Mouse (Mus musculus) ES-E14 (cell line): ENCODE measurements at regions not wholly inside any gene's neighbourhood (a gene's known extent, or its start where the extent isn't known, plus 50 kb on each side); places are given as distances from the start of the nearest gene placed in this dataset.

Source experiments
- DNase-seq: peaks from one replicate; pipeline ENCODE4 v3.0.0-alpha.2; 2013; ENCODE audit warnings: low read depth, low spot score
- H3K27ac ChIP-seq: 2 replicates; pipeline ENCODE4 v1.5.1; 2012; ENCODE audit warnings: low read depth, mild to moderate bottlenecking, low read length, moderate library complexity, mixed read lengths; ENCODE audit not compliant: poor library complexity, insufficient read depth, severe bottlenecking
- H3K36me3 ChIP-seq: 2 replicates; pipeline ENCODE4 v1.6.1; 2012; ENCODE audit warnings: mild to moderate bottlenecking, low read length, moderate library complexity, mixed read lengths; ENCODE audit not compliant: control insufficient read depth, poor library complexity, insufficient read depth, severe bottlenecking
- H3K4me1 ChIP-seq, 2 experiments: fragments of 150-350 bp in 1 of 2; sonication (generic) in 1 of 2; 2 replicates each; pipeline ENCODE4 v1.6.1; 2012; ENCODE audit warnings: low read length in 2 of 2, mild to moderate bottlenecking in 1 of 2, mixed read lengths in 1 of 2; ENCODE audit not compliant: control insufficient read depth in 2 of 2, insufficient read depth in 2 of 2, poor library complexity in 1 of 2
- H3K4me3 ChIP-seq, 2 experiments: fragments of 150-350 bp in 1 of 2; sonication (generic) in 1 of 2; 2 replicates each; pipeline ENCODE4 v1.5.1; 2012; ENCODE audit warnings: low read length in 2 of 2, low read depth in 1 of 2, mild to moderate bottlenecking in 1 of 2, mixed read lengths in 1 of 2; ENCODE audit not compliant: insufficient read depth in 1 of 2, poor library complexity in 1 of 2, severe bottlenecking in 1 of 2
- H3K9ac ChIP-seq: 2 replicates; pipeline ENCODE4 v1.6.1; 2012; ENCODE audit warnings: low read depth, mild to moderate bottlenecking, low read length, mixed read lengths; ENCODE audit not compliant: poor library complexity, insufficient read depth, severe bottlenecking
- H3K9me3 ChIP-seq: fragments of 150-350 bp; sonication (generic); 2 replicates; pipeline ENCODE4 v1.6.1; 2012; ENCODE audit warnings: low read depth, mild to moderate bottlenecking, low read length; ENCODE audit not compliant: control insufficient read depth, insufficient read depth
- CHD2 ChIP-seq: IDR thresholded peaks from 2 replicates; pipeline ENCODE4 v1.6.1; 2014; ENCODE audit warnings: mild to moderate bottlenecking, low read depth, low read length, inconsistent platforms
- HCFC1 ChIP-seq: IDR thresholded peaks from 2 replicates; pipeline ENCODE4 v1.6.1; 2012; ENCODE audit warnings: low read length, inconsistent platforms, borderline replicate concordance; ENCODE audit not compliant: insufficient read depth
- MAFK ChIP-seq: IDR thresholded peaks from 2 replicates; pipeline ENCODE4 v1.6.1; 2014; ENCODE audit warnings: mild to moderate bottlenecking, low read depth, low read length, inconsistent platforms; ENCODE audit not compliant: insufficient read depth
- ZC3H11A ChIP-seq: IDR thresholded peaks from 2 replicates; pipeline ENCODE4 v1.6.1; 2012; ENCODE audit warnings: low read depth, mild to moderate bottlenecking, inconsistent platforms, low read length, borderline replicate concordance
- ZNF384 ChIP-seq: IDR thresholded peaks from 2 replicates; pipeline ENCODE4 v1.6.1; 2012; ENCODE audit warnings: low read depth, low read length, inconsistent platforms
- in situ Hi-C, 2 experiments: fragments of 600-800 bp; cut with MboI; formaldehyde crosslinking; loops; one replicate each; pipeline ENCODE4 v1.15.1; 2025; ENCODE audit warnings: low sequenced_read_pairs in 2 of 2, inconsistent platforms in 1 of 2; ENCODE audit not compliant: unreplicated experiment in 2 of 2

GRCm38 (mm10) chr4:34499731-34500130 lies 51.0 kb upstream of the Akirin2 start:
- no peak for DNase-seq
- no peaks in the 10 kb centered on the region for H3K4me1 ChIP-seq
- no peak overlapping the region for H3K9ac ChIP-seq
- no peak overlapping the region for H3K4me3 ChIP-seq
- no peak overlapping the region for H3K27ac ChIP-seq
- H3K9me3 ChIP-seq: peaks cover 8% of the 10 kb centered on the region; the same call in 1 of the 2 replicates
- TF ChIP-seq ZNF384: no peak
- TF ChIP-seq MAFK: no peak
- no peak for TF ChIP-seq HCFC1
- no peak for TF ChIP-seq ZC3H11A
- no peak for TF ChIP-seq CHD2
- no peaks in the 10 kb centered on the region; the same call in 1 of the 2 replicates for H3K36me3 ChIP-seq
- in situ Hi-C loops: no loop called here
